Mouse (Mus musculus): ENCODE results near the gene Efna1. TPM values are rescaled to one million over a fixed set of nuclear protein-coding genes. Genes with fewer than 3 reads are reported as not detected.
A peak's percentile ranks its signal among the peaks of the same experiment; 100 is the strongest.

Efna1 gene
- polyA plus RNA-seq, 1 experiment from 2014 or later = 5.3 TPM

GRCm38 (mm10) chr3:89232614-89233013, 48.3 kb downstream of the Efna1 start:
- Histone ChIP-seq H3K4me2 (no peak overlapping the region), H3K4me1 (peaks cover 16% of the 10 kb centered on the region), H3K27me3 (replicated peaks) (peaks cover 85% of the 10 kb centered on the region), H3K27ac (no peak overlapping the region), H3K9me3 (replicated peaks) (no peaks in the 10 kb centered on the region), H3K9ac (no peak overlapping the region), H3K4me3 (no peak overlapping the region), H3K36me3 (no peaks in the 10 kb centered on the region)
- ATAC-seq = no peak
- 60% methylated on average over 5 of the region's 6 CpGs for WGBS (ENCODE audit: insufficient replicate concordance)

DNA sequence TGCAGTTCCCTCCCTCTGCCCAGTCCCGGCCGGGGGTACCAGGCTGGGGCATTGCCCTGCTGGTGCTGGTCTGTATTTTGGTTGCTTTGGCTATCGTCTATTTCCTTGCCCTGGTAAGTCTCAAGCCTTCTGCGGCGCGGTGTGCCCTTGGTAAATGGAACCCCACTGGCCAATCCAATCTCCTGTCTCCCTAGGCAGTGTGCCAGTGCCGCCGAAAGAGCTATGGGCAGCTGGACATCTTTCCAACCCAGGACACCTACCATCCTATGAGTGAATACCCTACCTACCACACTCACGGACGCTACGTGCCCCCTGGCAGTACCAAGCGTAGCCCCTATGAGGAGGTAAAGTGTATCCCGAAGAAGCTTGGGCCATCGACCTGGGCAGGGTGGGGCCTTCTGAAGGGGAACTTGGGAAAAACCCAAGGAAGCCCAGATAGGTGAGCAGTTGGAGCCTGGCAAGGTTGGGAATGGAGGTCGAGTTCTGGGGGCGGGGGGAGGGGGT, 49.1 kb downstream of the Efna1 start:
- Histone ChIP-seq H3K4me1 (peaks cover 24% of the 10 kb centered on the region), H3K4me2 (no peak overlapping the region), H3K27me3 (replicated peaks) (peaks cover 89% of the 10 kb centered on the region), H3K27ac (no peak overlapping the region), H3K36me3 (no peaks in the 10 kb centered on the region), H3K4me3 (no peak overlapping the region), H3K9ac (no peak overlapping the region), H3K9me3 (replicated peaks) (no peaks in the 10 kb centered on the region)
- ATAC-seq = no peak
- WGBS (ENCODE audit: insufficient replicate concordance) = 65% methylated on average over 16 of the region's 16 CpGs

- ATAC-seq = no peak
- Histone ChIP-seq H3K27me3 (replicated peaks) (peaks cover 89% of the 10 kb centered on the region), H3K4me3 (no peak overlapping the region), H3K9ac (no peak overlapping the region), H3K27ac (no peak overlapping the region), H3K9me3 (replicated peaks) (no peaks in the 10 kb centered on the region), H3K36me3 (no peaks in the 10 kb centered on the region), H3K4me1 (peaks cover 29% of the 10 kb centered on the region), H3K4me2 (no peak overlapping the region)
- 21% methylated on average over 7 of the region's 7 CpGs for WGBS (ENCODE audit: insufficient replicate concordance)
Measured at GRCm38 (mm10) chr3:89231345-89231744, 49.6 kb downstream of the Efna1 start.

DNA sequence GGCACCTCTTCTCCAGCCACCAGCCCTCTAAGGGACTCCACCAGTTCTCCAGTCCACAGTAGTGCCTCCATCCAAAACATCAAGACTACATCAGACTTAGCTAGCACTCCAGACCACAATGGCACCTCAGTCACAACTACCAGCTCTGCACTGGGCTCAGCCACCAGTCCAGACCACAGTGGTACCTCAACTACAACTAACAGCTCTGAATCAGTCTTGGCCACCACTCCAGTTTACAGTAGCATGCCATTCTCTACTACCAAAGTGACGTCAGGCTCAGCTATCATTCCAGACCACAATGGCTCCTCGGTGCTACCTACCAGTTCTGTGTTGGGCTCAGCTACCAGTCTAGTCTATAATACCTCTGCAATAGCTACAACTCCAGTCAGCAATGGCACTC, 50.4 kb downstream of the Efna1 start:
- 39% methylated on average over 2 of the region's 2 CpGs for WGBS (ENCODE audit: insufficient replicate concordance)
- no peak for ATAC-seq
- no peak overlapping the region for H3K9ac ChIP-seq
- H3K9me3 ChIP-seq (replicated peaks) = no peaks in the 10 kb centered on the region
- H3K27me3 ChIP-seq (replicated peaks) = peaks cover 89% of the 10 kb centered on the region
- peaks cover 34% of the 10 kb centered on the region for H3K4me1 ChIP-seq
- H3K27ac ChIP-seq = no peak overlapping the region
- no peak overlapping the region for H3K4me3 ChIP-seq
- H3K4me2 ChIP-seq = no peak overlapping the region
- H3K36me3 ChIP-seq = no peaks in the 10 kb centered on the region

DNA sequence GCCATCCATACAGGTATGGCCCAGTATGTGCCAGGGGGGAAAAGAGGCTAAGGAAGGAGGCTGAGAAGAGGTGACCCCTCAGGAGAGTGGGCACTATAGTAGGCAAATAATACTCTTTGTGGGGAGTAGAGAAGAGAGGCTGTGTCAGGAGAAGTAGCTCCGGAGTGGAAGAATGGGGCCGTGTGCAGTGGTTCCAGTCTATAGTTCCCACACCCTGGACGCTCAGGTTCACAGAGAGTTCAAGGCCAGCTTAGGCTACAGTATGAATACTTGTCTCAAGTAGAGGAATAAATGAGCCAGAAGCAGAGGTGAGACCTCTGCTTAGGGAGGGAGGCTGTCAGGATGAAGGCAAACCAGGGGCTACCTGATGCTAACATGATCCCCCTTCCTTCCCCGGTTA, 51.7 kb downstream of the Efna1 start:
- ATAC-seq = no peak
- peaks cover 34% of the 10 kb centered on the region for H3K4me1 ChIP-seq
- 57% methylated on average over 4 of the region's 4 CpGs for WGBS (ENCODE audit: insufficient replicate concordance)
- H3K27ac ChIP-seq = no peak overlapping the region
- no peak overlapping the region for H3K4me3 ChIP-seq
- no peaks in the 10 kb centered on the region for H3K36me3 ChIP-seq
- peaks cover 89% of the 10 kb centered on the region for H3K27me3 ChIP-seq (replicated peaks)
- H3K4me2 ChIP-seq = no peak overlapping the region
- no peak overlapping the region for H3K9ac ChIP-seq
- no peaks in the 10 kb centered on the region for H3K9me3 ChIP-seq (replicated peaks)

- H3K4me2 ChIP-seq = peak within 1 kb of the TSS; percentile 76
- no peak within 1 kb of the TSS for H3K27ac ChIP-seq
- peaks cover 89% of the 10 kb centered on the region for H3K27me3 ChIP-seq (replicated peaks)
- ATAC-seq = no peak
- peak within 1 kb of the TSS; percentile 59 for H3K9ac ChIP-seq
- 40% methylated on average over 9 of the region's 10 CpGs for WGBS (ENCODE audit: insufficient replicate concordance)
- peaks cover 34% of the 10 kb centered on the region for H3K4me1 ChIP-seq
- H3K9me3 ChIP-seq (replicated peaks) = no peaks in the 10 kb centered on the region
- H3K36me3 ChIP-seq = no peaks in the 10 kb centered on the region
- peak within 1 kb of the TSS; percentile 55 for H3K4me3 ChIP-seq
Measured at GRCm38 (mm10) chr3:89228836-89229235, 52.1 kb downstream of the Efna1 start, which contains the start of gene Muc1. Muc1 (plus strand) TSS chr3:89229057.

DNA sequence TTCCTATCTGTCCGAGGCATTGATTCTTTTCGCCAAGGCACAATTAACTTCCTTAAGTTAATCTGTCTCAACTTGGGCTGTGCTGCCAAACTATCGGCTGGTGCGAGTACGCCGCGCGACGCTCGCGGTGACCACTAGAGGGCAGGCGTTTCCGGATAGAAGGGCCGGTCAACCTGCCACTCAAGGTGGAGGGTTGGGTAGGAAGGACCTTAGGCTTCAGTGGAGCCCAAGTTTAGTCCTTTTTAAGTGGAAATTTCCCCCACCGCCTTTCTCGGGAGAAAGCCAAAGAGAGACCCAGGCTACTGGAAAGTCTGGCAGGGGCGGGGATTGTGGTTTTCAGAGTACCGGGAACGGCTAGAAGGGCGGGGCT, 52.8 kb downstream of the Efna1 start:
- Histone ChIP-seq H3K9ac (peak overlapping the region; percentile 59), H3K27ac (no peak overlapping the region)

GRCm38 (mm10) chr3:89227307-89228179, 53.4 kb downstream of the Efna1 start:
- Histone ChIP-seq H3K27me3 (replicated peaks) (peaks cover 95% of the 10 kb centered on the region), H3K9me3 (replicated peaks) (no peaks in the 10 kb centered on the region), H3K4me2 (peak overlapping the region; percentile 76), H3K4me3 (peak overlapping the region; percentile 55), H3K27ac (no peak overlapping the region), H3K36me3 (no peaks in the 10 kb centered on the region), H3K4me1 (peaks cover 32% of the 10 kb centered on the region), H3K9ac (peak overlapping the region; percentile 1)
- peak; percentile 35 for ATAC-seq
- WGBS (ENCODE audit: insufficient replicate concordance) = 6% methylated on average over 41 of the region's 41 CpGs

More for the DNA sequence above, 52.8 kb downstream of the Efna1 start:
- H3K4me2 ChIP-seq = peak overlapping the region; percentile 76
- under 1% methylated on average over 20 of the region's 20 CpGs for whole genome bisulfite sequencing (ENCODE audit: insufficient replicate concordance)
- H3K27me3 ChIP-seq (replicated peaks) = peaks cover 96% of the 10 kb centered on the region
- peak overlapping the region; percentile 55 for H3K4me3 ChIP-seq
- no peaks in the 10 kb centered on the region for H3K9me3 ChIP-seq (replicated peaks)
- H3K4me1 ChIP-seq = peaks cover 34% of the 10 kb centered on the region
- peak; percentile 54 for ATAC-seq
- no peaks in the 10 kb centered on the region for H3K36me3 ChIP-seq

GRCm38 (mm10) chr3:89226900-89227299, 54.0 kb downstream of the Efna1 start, which contains the start of gene Mtx1:
Mtx1 (minus strand) TSS chr3:89227088.
- peak within 1 kb of the TSS; percentile 1 for H3K9ac ChIP-seq
- no peaks in the 10 kb centered on the region for H3K36me3 ChIP-seq
- H3K27ac ChIP-seq = no peak within 1 kb of the TSS
- H3K4me2 ChIP-seq = peak within 1 kb of the TSS; percentile 76
- H3K4me1 ChIP-seq = peaks cover 31% of the 10 kb centered on the region
- H3K4me3 ChIP-seq = peak within 1 kb of the TSS; percentile 55
- peaks cover 89% of the 10 kb centered on the region for H3K27me3 ChIP-seq (replicated peaks)
- no peak for ATAC-seq
- 10% methylated on average over 21 of the region's 21 CpGs for WGBS (ENCODE audit: insufficient replicate concordance)
- no peaks in the 10 kb centered on the region for H3K9me3 ChIP-seq (replicated peaks)

DNA sequence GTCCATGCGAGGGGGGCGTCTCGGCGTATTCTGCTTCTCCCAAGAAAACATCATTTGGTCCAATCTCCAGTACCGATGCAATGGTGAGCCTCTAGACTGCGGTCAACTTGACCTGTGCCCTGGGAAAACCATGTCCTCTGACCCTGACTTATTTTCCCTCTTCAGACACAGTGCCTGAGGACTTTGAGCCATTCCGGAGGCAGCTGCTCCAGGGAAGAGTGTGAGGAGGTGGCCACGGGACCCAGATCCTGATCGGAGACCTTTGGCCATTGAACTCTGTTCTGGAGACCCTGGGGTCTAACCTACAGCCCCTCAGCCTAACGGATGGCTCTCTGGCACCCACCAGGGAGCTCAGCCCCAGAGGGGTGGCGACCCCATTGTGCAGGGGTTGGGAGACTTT, 54.6 kb downstream of the Efna1 start:
- Histone ChIP-seq H3K9ac (no peak overlapping the region), H3K9me3 (replicated peaks) (no peaks in the 10 kb centered on the region), H3K4me2 (0 out of 2 replicates have a peak overlapping the region, but pooled peaks have one; percentile 9), H3K36me3 (no peaks in the 10 kb centered on the region), H3K27me3 (replicated peaks) (peaks cover 87% of the 10 kb centered on the region), H3K27ac (no peak overlapping the region), H3K4me3 (no peak overlapping the region), H3K4me1 (peaks cover 31% of the 10 kb centered on the region)
- 37% methylated on average over 11 of the region's 11 CpGs for WGBS (ENCODE audit: insufficient replicate concordance)
- ATAC-seq = no peak

DNA sequence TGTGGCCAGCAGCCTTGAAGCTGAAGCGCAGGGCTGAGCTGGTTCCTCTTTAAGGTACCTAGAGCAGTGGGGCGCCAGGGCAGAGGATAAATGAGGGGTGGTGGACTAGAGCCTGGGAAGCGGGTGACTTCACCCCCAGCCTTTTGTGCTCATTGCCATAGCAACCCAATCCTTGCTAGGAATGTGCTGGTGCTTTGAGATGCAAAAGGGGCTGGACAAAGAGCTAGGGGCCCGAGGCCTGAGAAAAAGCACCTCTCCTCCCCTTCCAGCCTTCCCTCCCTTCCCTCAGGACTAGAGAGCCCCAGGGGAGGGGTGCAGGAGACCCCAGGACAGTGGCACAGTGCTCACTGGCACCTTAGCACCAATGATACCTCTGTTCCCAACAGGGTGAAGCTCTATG, 55.0 kb downstream of the Efna1 start:
- no peak overlapping the region for H3K27ac ChIP-seq
- H3K9me3 ChIP-seq (replicated peaks) = no peaks in the 10 kb centered on the region
- no peak overlapping the region for H3K9ac ChIP-seq
- H3K27me3 ChIP-seq (replicated peaks) = peaks cover 87% of the 10 kb centered on the region
- no peaks in the 10 kb centered on the region for H3K36me3 ChIP-seq
- H3K4me1 ChIP-seq = peaks cover 31% of the 10 kb centered on the region
- ATAC-seq = no peak
- no peak overlapping the region for H3K4me2 ChIP-seq
- 29% methylated on average over 4 of the region's 4 CpGs for WGBS (ENCODE audit: insufficient replicate concordance)
- no peak overlapping the region for H3K4me3 ChIP-seq

DNA sequence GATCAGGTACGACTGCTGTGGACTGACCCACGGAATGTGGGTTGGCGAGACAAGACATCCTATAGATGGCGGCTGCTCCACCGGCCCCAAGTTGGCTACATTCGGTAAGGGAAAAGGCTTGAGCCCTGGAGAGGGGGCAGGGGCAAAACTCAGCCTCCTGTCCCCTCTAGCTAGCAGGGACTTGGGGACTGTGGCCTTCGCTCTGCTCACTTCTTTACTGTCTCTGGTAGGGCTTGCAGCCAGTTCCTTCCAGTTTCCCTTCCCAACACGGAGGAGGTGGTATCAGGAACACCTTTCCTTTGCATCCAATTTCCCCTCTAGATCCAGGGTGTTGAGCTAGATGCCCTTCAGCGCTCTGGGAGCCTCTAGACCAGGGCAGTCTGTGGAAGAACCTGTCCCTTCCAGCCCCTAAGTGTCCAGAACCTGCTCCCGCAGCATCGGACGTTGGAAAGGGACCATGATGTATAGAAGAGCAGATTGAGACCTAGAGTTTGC, 55.6 kb downstream of the Efna1 start:
- Histone ChIP-seq H3K4me2 (no peak overlapping the region), H3K4me3 (no peak overlapping the region), H3K27me3 (replicated peaks) (peaks cover 83% of the 10 kb centered on the region), H3K36me3 (no peaks in the 10 kb centered on the region), H3K27ac (no peak overlapping the region), H3K9me3 (replicated peaks) (no peaks in the 10 kb centered on the region), H3K4me1 (peaks cover 31% of the 10 kb centered on the region), H3K9ac (no peak overlapping the region)
- WGBS (ENCODE audit: insufficient replicate concordance) = 50% methylated on average over 12 of the region's 12 CpGs
- ATAC-seq = no peak

All from liver, embryonic 12.5 days (tissue).